Mouse (Mus musculus): ENCODE results near the gene A730015C16Rik. TPM values are rescaled to one million over a fixed set of nuclear protein-coding genes. Genes with fewer than 3 reads are reported as not detected.
A peak's percentile ranks its signal among the peaks of the same experiment; 100 is the strongest.

Gene A730015C16Rik
- polyA plus RNA-seq, 1 experiment from 2014 or later: 1.8 TPM

DNA sequence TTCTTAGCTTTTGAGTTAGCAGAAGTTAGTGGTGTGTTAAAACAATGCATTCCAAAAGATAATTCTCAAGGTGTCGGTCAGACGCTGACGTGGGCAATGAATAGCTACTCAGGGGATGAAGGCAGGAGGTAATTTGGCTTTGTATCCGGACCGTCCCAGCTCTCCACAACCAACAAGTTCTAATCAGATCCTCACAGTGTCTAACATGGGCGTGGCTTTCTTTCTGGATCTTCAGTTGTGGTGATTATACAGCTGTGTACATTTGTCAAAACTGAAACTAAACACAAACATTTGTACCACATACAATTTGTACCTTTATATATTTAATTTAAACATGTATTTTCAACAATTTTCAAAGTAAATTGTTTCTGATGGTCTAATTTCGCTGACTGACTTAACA, 18.4 kb upstream of the A730015C16Rik start:
- Histone ChIP-seq H3K27ac (replicated peaks; ENCODE audit: low read depth, low read length) (no peak overlapping the region), H3K9me3 (ENCODE audit: control insufficient read depth, low read length) (no peaks in the 10 kb centered on the region), H3K4me3 (replicated peaks; ENCODE audit: low read depth, low read length) (no peak overlapping the region), H3K4me2 (ENCODE audit: low read length) (no peak overlapping the region), H3K27me3 (ENCODE audit: control insufficient read depth, insufficient read depth, low read length) (no peaks in the 10 kb centered on the region), H3K9ac (replicated peaks; ENCODE audit: low read length) (no peak overlapping the region), H3K4me1 (ENCODE audit: control insufficient read depth, insufficient read depth, low read length) (no peaks in the 10 kb centered on the region), H3K36me3 (ENCODE audit: control insufficient read depth, insufficient read depth, low read length) (peaks cover 25% of the 10 kb centered on the region)
- ATAC-seq (ENCODE audit: low FRiP score, low TSS enrichment) (no peak), DNase-seq (no peak)
- WGBS: 86% methylated on average over 7 of the region's 7 CpGs

DNA sequence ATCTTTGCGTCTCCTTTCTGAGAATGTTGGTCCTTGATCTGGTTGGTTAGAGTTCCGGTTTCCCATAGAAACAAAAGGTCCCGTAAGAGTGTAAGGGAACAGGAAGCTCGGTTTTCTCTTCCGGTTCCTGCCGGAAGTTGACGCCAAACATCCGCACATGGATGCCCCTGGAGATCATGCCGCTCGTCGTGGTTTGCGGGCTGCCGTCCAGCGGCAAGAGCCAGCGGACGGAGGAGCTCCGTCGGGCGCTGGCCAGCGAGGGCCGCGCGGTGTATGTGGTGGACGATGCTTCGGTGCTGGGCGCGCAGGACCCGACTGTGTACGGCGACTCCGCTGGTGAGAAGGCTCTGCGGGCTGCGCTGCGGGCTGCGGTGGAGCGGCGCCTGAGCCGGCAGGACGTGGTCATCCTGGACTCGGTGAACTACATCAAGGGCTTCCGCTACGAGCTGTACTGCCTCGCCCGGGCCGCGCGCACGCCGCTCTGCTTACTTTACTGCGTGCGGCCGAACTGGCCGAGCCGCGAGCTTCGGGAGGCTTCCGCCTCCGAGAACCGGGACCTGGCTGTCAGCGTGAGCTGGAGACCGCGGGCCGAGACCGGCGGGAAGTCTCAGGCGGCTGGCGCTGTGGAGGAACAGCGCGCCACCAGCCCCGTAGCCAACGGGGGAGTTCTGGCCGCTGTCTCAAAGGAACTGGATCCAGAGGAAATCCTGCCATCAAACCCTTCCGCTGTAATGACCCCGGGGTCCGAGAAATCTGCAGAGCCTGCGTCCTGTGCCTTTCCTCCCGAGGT, 509 bp downstream of the A730015C16Rik start, which contains the start of gene Kti12:
Gene Kti12, plus strand, starts transcription at position 71 of the 790 bp plus-strand sequence.
- Histone ChIP-seq H3K36me3 (ENCODE audit: control insufficient read depth, insufficient read depth, low read length) (peaks cover 5% of the 10 kb centered on the region; the same call in 1 of the 2 replicates), H3K9ac (replicated peaks; ENCODE audit: low read length) (peak within 1 kb of the TSS; percentile 73), H3K4me3 (replicated peaks; ENCODE audit: low read depth, low read length) (peak within 1 kb of the TSS; percentile 84), H3K4me1 (ENCODE audit: control insufficient read depth, insufficient read depth, low read length) (peaks cover 24% of the 10 kb centered on the region), H3K9me3 (ENCODE audit: control insufficient read depth, low read length) (no peaks in the 10 kb centered on the region), H3K27me3 (ENCODE audit: control insufficient read depth, insufficient read depth, low read length) (no peaks in the 10 kb centered on the region), H3K4me2 (ENCODE audit: low read length) (peak within 1 kb of the TSS; percentile 98), H3K27ac (replicated peaks; ENCODE audit: low read depth, low read length) (peak within 1 kb of the TSS; percentile 73)
- WGBS: under 1% methylated on average over 77 of the region's 77 CpGs
- DNase-seq (peak; percentile 94), ATAC-seq (ENCODE audit: low FRiP score, low TSS enrichment) (peak; percentile 89)

DNA sequence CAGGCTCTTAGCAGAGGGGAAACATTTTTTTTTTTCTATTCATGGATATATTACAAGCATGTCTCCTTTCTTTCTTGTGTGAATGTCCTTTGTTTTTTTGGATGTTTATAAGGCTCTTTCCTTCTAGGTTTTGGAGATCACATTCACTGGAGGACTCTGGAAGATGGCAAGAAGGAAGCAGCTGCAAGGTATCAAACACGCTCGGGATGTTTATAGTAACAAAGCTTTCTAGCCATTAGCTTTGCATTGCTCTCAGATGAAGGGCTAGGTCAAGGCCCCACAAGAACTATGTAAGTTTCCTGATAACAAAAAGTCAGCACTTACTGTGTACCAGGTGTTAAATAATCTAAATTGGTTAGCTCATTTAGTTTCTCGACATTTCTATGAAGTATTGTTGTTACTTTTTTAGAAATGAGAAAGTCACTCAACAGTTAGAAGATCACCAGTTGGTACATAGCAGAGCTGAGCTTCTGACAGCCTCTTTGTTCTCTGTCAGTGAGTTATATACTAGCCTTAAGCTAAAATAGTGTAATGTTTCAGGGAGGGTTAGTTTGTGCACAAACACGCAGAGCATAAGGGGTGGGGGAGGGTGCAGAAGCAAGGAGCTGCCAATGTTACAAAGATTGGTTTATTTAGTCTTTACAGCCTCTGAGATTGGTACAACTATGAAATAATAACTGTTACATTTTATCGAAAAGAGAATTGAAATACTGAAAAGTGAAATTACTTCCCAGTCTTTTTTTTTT, 2.4 kb downstream of the A730015C16Rik start:
- DNase-seq (no peak), ATAC-seq (ENCODE audit: low FRiP score, low TSS enrichment) (no peak)
- H3K4me3 ChIP-seq (replicated peaks; ENCODE audit: low read depth, low read length): no peak overlapping the region
- WGBS: 94% methylated on average over 5 of the region's 5 CpGs
- no peaks in the 10 kb centered on the region for H3K9me3 ChIP-seq (ENCODE audit: control insufficient read depth, low read length)
- no peak overlapping the region for H3K4me2 ChIP-seq (ENCODE audit: low read length)
- 0 out of 2 replicates have a peak, but pooled peaks cover 5% of the 10 kb centered on the region for H3K36me3 ChIP-seq (ENCODE audit: control insufficient read depth, insufficient read depth, low read length)
- no peak overlapping the region for H3K27ac ChIP-seq (replicated peaks; ENCODE audit: low read depth, low read length)
- no peak overlapping the region for H3K9ac ChIP-seq (replicated peaks; ENCODE audit: low read length)
- peaks cover 24% of the 10 kb centered on the region for H3K4me1 ChIP-seq (ENCODE audit: control insufficient read depth, insufficient read depth, low read length)
- no peaks in the 10 kb centered on the region for H3K27me3 ChIP-seq (ENCODE audit: control insufficient read depth, insufficient read depth, low read length)

DNA sequence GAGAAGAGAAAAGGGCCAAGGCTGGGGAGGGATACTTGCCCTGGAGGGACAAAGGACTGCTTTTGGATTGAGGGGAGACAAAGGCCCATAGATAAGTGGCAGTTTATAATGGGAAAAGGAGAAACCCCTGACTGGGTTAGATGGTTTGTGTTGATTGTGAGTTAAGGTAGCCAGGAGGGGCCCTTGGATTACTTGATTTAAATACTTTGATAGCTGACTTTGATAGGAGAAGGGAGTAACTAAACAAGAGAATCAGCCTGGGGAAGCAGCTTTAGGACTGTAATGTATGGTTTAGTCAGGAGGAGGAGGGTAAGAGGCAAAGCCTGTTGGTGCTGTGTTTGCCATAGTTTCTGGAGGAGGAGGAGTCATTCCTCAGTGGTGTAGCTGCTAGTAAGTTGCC, 5.1 kb downstream of the A730015C16Rik start:
- no peak overlapping the region for H3K4me2 ChIP-seq (ENCODE audit: low read length)
- 0 out of 2 replicates have a peak, but pooled peaks cover 2% of the 10 kb centered on the region for H3K36me3 ChIP-seq (ENCODE audit: control insufficient read depth, insufficient read depth, low read length)
- no peak for DNase-seq
- no peak for ATAC-seq (ENCODE audit: low FRiP score, low TSS enrichment)
- no peaks in the 10 kb centered on the region for H3K27me3 ChIP-seq (ENCODE audit: control insufficient read depth, insufficient read depth, low read length)
- H3K27ac ChIP-seq (replicated peaks; ENCODE audit: low read depth, low read length): no peak overlapping the region
- H3K4me3 ChIP-seq (replicated peaks; ENCODE audit: low read depth, low read length): no peak overlapping the region
- H3K9ac ChIP-seq (replicated peaks; ENCODE audit: low read length): no peak overlapping the region
- H3K9me3 ChIP-seq (ENCODE audit: control insufficient read depth, low read length): no peaks in the 10 kb centered on the region
- peaks cover 6% of the 10 kb centered on the region; the same call in 1 of the 2 replicates for H3K4me1 ChIP-seq (ENCODE audit: control insufficient read depth, insufficient read depth, low read length)

DNA sequence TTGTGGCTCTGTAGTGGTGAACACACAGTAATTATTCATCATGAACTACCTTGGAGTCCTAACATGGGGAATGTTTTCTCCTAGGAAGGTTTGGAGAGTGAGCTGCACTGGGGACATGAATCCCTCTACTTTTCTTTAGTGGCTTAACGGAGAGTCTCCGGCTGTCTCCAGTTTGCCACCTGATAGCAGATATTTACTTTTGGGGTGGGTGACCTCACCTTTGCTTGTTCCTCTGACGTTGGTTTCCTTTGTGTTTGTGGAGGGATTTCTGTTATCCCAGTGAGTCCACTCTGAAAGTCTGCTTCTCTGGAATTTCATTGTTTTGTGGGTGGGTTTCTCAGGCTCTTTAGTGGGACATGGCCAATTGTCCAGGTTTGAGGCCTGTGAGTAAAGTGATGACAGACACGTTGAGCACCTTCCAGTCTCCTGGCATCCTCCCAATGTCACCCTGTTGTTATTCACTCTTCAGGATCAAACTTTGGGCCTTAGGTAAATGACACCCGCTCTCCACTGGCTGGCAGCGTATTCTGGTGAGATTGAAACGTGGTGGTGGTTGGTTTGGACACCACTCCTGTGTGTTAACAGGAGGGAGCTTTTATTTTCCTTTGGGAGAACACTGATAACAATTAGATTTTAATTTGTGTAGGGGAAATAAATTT, 6.4 kb downstream of the A730015C16Rik start:
- no peak for ATAC-seq (ENCODE audit: low FRiP score, low TSS enrichment)
- Histone ChIP-seq H3K9me3 (ENCODE audit: control insufficient read depth, low read length) (no peaks in the 10 kb centered on the region), H3K4me2 (ENCODE audit: low read length) (no peak overlapping the region), H3K27ac (replicated peaks; ENCODE audit: low read depth, low read length) (no peak overlapping the region), H3K4me1 (ENCODE audit: control insufficient read depth, insufficient read depth, low read length) (0 out of 2 replicates have a peak, but pooled peaks cover 2% of the 10 kb centered on the region), H3K9ac (replicated peaks; ENCODE audit: low read length) (no peak overlapping the region), H3K27me3 (ENCODE audit: control insufficient read depth, insufficient read depth, low read length) (no peaks in the 10 kb centered on the region), H3K36me3 (ENCODE audit: control insufficient read depth, insufficient read depth, low read length) (0 out of 2 replicates have a peak, but pooled peaks cover 2% of the 10 kb centered on the region), H3K4me3 (replicated peaks; ENCODE audit: low read depth, low read length) (no peak overlapping the region)
- DNase-seq: no peak
- WGBS: 87% methylated on average over 7 of the region's 7 CpGs

DNA sequence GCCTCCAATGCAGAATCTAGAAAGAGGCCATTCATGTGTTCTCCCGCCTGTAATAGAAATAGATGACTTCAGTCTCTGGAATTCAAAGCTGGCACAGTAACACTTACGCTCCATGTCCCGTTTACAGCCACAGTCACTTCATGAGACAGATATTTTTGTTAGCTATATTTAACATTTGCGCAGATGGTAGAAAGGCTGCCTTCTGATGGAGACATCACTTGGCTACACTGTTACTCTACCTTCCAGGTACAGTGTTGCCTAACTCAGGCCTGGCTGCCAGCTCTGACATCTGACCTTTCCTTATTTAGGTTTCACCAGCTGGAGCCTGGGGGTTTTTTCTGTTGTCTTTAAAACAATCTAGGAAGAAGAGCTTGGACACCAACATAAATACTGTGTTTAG, 10.4 kb downstream of the A730015C16Rik start:
- H3K27ac ChIP-seq (replicated peaks; ENCODE audit: low read depth, low read length): no peak overlapping the region
- no peak overlapping the region for H3K4me3 ChIP-seq (replicated peaks; ENCODE audit: low read depth, low read length)
- H3K9me3 ChIP-seq (ENCODE audit: control insufficient read depth, low read length): no peaks in the 10 kb centered on the region
- H3K36me3 ChIP-seq (ENCODE audit: control insufficient read depth, insufficient read depth, low read length): 0 out of 2 replicates have a peak, but pooled peaks cover 2% of the 10 kb centered on the region
- 95% methylated on average over 4 of the region's 4 CpGs for WGBS
- no peak overlapping the region for H3K9ac ChIP-seq (replicated peaks; ENCODE audit: low read length)
- H3K4me1 ChIP-seq (ENCODE audit: control insufficient read depth, insufficient read depth, low read length): peaks cover 18% of the 10 kb centered on the region
- no peaks in the 10 kb centered on the region for H3K27me3 ChIP-seq (ENCODE audit: control insufficient read depth, insufficient read depth, low read length)
- DNase-seq (no peak), ATAC-seq (ENCODE audit: low FRiP score, low TSS enrichment) (no peak)
- H3K4me2 ChIP-seq (ENCODE audit: low read length): no peak overlapping the region

DNA sequence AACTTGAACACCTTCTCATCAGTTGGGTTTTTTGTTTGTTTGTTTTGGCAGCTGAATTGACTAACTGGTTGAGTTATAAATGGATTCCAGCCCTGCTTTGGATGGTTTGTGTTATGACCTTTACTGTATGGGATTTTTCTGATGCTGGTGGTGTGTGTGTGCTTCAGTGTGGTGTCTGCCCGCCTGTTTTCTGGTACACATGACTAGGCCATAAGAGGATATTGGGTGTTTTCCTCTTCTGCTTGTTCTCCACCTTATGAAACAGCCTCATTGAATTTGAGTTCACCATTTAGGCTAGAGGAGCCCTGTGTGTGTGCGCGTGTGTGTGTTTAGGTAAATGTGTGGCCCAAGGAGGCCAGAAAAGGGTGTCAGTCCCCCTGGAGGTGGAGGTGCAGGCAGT, 12.9 kb downstream of the A730015C16Rik start:
- Histone ChIP-seq H3K27ac (replicated peaks; ENCODE audit: low read depth, low read length) (no peak overlapping the region), H3K9ac (replicated peaks; ENCODE audit: low read length) (peak overlapping the region; percentile 99), H3K4me1 (ENCODE audit: control insufficient read depth, insufficient read depth, low read length) (peaks cover 35% of the 10 kb centered on the region), H3K4me2 (ENCODE audit: low read length) (peak overlapping the region; percentile 65), H3K36me3 (ENCODE audit: control insufficient read depth, insufficient read depth, low read length) (no peaks in the 10 kb centered on the region), H3K9me3 (ENCODE audit: control insufficient read depth, low read length) (no peaks in the 10 kb centered on the region), H3K4me3 (replicated peaks; ENCODE audit: low read depth, low read length) (peak overlapping the region; percentile 95), H3K27me3 (ENCODE audit: control insufficient read depth, insufficient read depth, low read length) (no peaks in the 10 kb centered on the region)
- ATAC-seq (ENCODE audit: low FRiP score, low TSS enrichment) (no peak), DNase-seq (no peak)
- WGBS: 69% methylated on average over 3 of the region's 3 CpGs

DNA sequence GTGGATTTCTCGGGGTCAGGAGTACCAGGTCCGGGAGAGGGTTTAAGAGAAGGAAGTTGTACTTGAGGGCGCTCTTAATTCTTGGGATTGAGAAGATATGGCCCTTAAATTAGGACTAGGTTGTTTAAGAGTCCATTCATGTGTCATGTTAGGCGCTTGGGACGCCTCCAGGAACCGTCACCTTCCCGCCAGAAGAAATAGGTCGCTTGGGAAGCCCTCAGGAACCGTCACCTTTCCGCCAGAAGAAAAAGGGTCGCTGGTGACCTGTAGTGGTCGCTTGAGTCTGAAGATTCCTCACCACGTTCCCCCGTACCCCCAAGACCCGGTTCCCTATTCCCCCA, 13.5 kb downstream of the A730015C16Rik start:
- H3K36me3 ChIP-seq (ENCODE audit: control insufficient read depth, insufficient read depth, low read length): peaks cover 5% of the 10 kb centered on the region
- peak overlapping the region; percentile 100 for H3K27ac ChIP-seq (replicated peaks; ENCODE audit: low read depth, low read length)
- no peaks in the 10 kb centered on the region for H3K9me3 ChIP-seq (ENCODE audit: control insufficient read depth, low read length)
- no peaks in the 10 kb centered on the region for H3K27me3 ChIP-seq (ENCODE audit: control insufficient read depth, insufficient read depth, low read length)
- H3K9ac ChIP-seq (replicated peaks; ENCODE audit: low read length): peak overlapping the region; percentile 99
- under 1% methylated on average over 15 of the region's 15 CpGs for WGBS
- ATAC-seq (ENCODE audit: low FRiP score, low TSS enrichment): no peak
- peak overlapping the region; percentile 65 for H3K4me2 ChIP-seq (ENCODE audit: low read length)
- H3K4me1 ChIP-seq (ENCODE audit: control insufficient read depth, insufficient read depth, low read length): peaks cover 35% of the 10 kb centered on the region
- H3K4me3 ChIP-seq (replicated peaks; ENCODE audit: low read depth, low read length): peak overlapping the region; percentile 95
- DNase-seq: peak; percentile 23

Measured in midbrain, embryonic 14.5 days (tissue).